Mouse (Mus musculus) gastrocnemius, adult 2 months (tissue): ENCODE data around the gene Camk2b. TPM values are rescaled to one million over a fixed set of nuclear protein-coding genes. Genes with fewer than 3 reads are reported as not detected.

Experiments used
- DNase-seq: peaks from one replicate; pipeline ENCODE4 v3.0.0; 2022
- H3K27ac ChIP-seq: fragments of 200-600 bp; 2 replicates; pipeline ENCODE4 v1.8.1; 2022; ENCODE audit warnings: mild to moderate bottlenecking
- H3K4me3 ChIP-seq: fragments of 200-600 bp; 2 replicates; pipeline ENCODE4 v1.8.1; 2022; ENCODE audit warnings: mild to moderate bottlenecking, moderate library complexity
- CTCF ChIP-seq: fragments of 200-600 bp; IDR thresholded peaks from 2 replicates; pipeline ENCODE4 v1.8.1; 2022; ENCODE audit warnings: antibody characterized with exemption, mild to moderate bottlenecking, moderate library complexity
- intact Hi-C: fragments of 180-260 bp; cut with DNase I; formaldehyde crosslinking; loops from one replicate; pipeline ENCODE4 v1.15.1; 2025
- total RNA-seq, 2 experiments: library from RNA; stranded (reverse); gene quantifications; 2 replicates each; pipeline ENCODE4 v1.2.3; 2021

Gene Camk2b
- total RNA-seq, 2 experiments from 2014 or later, result 108 to 128 TPM

- H3K4me3 ChIP-seq, result no peak overlapping the region
- H3K27ac ChIP-seq, result no peak overlapping the region
- intact Hi-C loops, result no loop called here
- no peak for TF ChIP-seq CTCF
- DNase-seq, result no peak
Observed at GRCm38 (mm10) chr11:5930578-5930977, 135.6 kb downstream of the Camk2b start.

GRCm38 (mm10) chr11:5926696-5927220 is 139.4 kb downstream of the Camk2b start:
- Histone ChIP-seq H3K4me3 (no peak overlapping the region), H3K27ac (no peak overlapping the region)
- TF ChIP-seq CTCF, result no peak
- intact Hi-C loops, result no loop called here
- no peak for DNase-seq

GRCm38 (mm10) chr11:5924699-5925098 is 141.5 kb downstream of the Camk2b start:
- Histone ChIP-seq H3K4me3 (no peak overlapping the region), H3K27ac (no peak overlapping the region)
- DNase-seq, result no peak
- TF ChIP-seq CTCF, result no peak
- intact Hi-C loops, result no loop called here

GRCm38 (mm10) chr11:5920323-5920960 is 145.7 kb downstream of the Camk2b start:
- intact Hi-C loops, result no loop called here
- no peak for TF ChIP-seq CTCF
- Histone ChIP-seq H3K4me3 (no peak overlapping the region), H3K27ac (no peak overlapping the region)
- no peak for DNase-seq

Other genes with a start within 250 kb of the Camk2b start
- 1 to 10 TPM; 1.7 to 3.1 TPM for gene Polm, start 228.3 kb downstream of the Camk2b start, total RNA-seq
- gene Aebp1, start 204.4 kb downstream of the Camk2b start, total RNA-seq, result 10 to 100 TPM; 52.8 to 72.3 TPM
- gene Pold2, start 188.1 kb downstream of the Camk2b start, total RNA-seq, result 10 to 100 TPM; 39.7 to 48.5 TPM
- gene Myl7, start 167.6 kb downstream of the Camk2b start, total RNA-seq, result not detected
- 1 to 10 TPM; 1.8 to 7.8 TPM for gene Gck, start 116.3 kb downstream of the Camk2b start, total RNA-seq
- gene Ykt6, start 110.7 kb downstream of the Camk2b start, total RNA-seq, result 10 to 100 TPM; 37.0 to 46.7 TPM
- under 1 TPM; 0.15 to 0.20 TPM for gene A730071L15Rik, start 133.7 kb upstream of the Camk2b start, total RNA-seq
- gene Nudcd3, start 134.1 kb upstream of the Camk2b start, total RNA-seq, result 10 to 100 TPM; 64.3 to 67.9 TPM
- gene Npc1l1, start 163.8 kb upstream of the Camk2b start, total RNA-seq, result under 1 TPM; 0.31 to 0.36 TPM
- gene Ddx56, start 201.4 kb upstream of the Camk2b start, total RNA-seq, result 10 to 100 TPM; 26.1 to 33.0 TPM
- 10 to 100 TPM; 57.7 to 75.6 TPM for gene Tmed4, start 208.5 kb upstream of the Camk2b start, total RNA-seq
- 100 to 1,000 TPM; 620 to 834 TPM for gene Ogdh, start 225.3 kb upstream of the Camk2b start, total RNA-seq